Mouse (Mus musculus): ENCODE data around the gene Sar1b.
"Not testable (repeated sequence)": the region's sequence is repeated elsewhere in the genome, so short reads cannot be mapped to it uniquely, and the experiment has no call there.

Gene Sar1b

GRCm38 (mm10) chr11:51763213-51763907 is at the start of gene Sar1b, which contains the start of gene Sec24a:
Sar1b (plus strand) TSS chr11:51763687.
Sec24a (minus strand) TSS chr11:51763634.
- DNase-seq (ENCODE audit: low spot score in 2 of 2): peak; percentile 83 to 94

DNA sequence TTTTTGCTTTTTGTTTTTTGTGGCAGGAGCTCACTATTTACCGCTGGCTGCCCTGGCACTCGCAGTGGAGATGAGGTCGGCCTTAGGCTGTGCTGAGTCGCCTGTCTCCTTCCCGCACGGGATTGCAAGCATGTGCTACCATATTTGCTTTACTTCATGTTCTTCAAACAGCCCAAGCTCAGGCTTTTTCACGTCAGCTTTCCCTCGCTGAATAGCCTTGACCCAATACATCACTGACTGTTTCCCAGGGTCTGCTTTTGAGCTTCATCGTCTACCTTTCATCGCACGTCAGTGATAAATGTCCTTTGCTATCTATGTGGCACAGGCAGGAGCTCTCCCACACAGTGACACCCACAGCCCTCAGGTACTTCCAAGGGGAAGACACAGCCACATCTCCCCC is 42.4 kb upstream of the Sar1b start:
- no peak for DNase-seq (ENCODE audit: low spot score in 2 of 2)

- no peak for DNase-seq (ENCODE audit: low spot score in 2 of 2)
Measured at GRCm38 (mm10) chr11:51732883-51733282, 30.6 kb upstream of the Sar1b start.

DNA sequence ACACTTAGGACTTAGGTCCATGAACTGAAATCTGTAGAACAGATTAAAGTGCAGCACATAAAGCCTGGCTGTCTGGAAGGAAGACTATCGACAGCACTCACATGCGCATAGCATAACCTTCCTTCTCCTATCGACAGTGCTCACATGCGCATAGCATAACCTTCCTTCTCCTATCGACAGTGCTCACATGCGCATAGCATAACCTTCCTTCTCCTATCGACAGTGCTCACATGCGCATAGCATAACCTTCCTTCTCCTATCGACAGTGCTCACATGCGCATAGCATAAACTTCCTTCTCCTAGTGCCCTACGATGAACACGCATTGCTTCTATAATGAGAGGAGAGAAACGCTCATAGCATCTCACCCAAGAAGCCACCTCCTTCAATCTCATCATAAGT is 29.3 kb upstream of the Sar1b start:
- not testable (repeated sequence) for DNase-seq (ENCODE audit: low spot score in 2 of 2)

GRCm38 (mm10) chr11:51738651-51739403 is 24.7 kb upstream of the Sar1b start:
- no peak for DNase-seq (ENCODE audit: low spot score in 2 of 2)

GRCm38 (mm10) chr11:51740701-51741100 is 22.8 kb upstream of the Sar1b start:
- DNase-seq (ENCODE audit: low spot score in 2 of 2): no peak

DNA sequence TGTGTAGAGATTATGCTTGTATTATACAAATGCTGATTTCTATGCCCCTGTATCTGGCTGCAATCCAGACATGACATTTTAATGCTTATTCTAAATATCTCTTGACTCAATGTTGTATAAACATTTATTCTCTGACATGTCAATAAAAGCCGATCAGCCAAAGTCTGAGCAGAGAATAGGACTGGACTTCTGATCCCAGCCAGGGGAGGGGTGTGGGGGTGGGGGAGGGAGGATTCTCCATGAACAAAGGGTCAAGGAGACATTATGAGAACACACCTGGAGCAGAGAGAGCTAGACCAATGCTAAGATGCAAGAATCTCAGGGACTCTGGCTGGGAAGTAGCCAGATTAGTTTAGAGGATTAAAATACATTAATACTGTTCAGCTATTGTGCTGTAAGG is 17.4 kb upstream of the Sar1b start:
- DNase-seq (ENCODE audit: low spot score in 2 of 2): no peak

DNA sequence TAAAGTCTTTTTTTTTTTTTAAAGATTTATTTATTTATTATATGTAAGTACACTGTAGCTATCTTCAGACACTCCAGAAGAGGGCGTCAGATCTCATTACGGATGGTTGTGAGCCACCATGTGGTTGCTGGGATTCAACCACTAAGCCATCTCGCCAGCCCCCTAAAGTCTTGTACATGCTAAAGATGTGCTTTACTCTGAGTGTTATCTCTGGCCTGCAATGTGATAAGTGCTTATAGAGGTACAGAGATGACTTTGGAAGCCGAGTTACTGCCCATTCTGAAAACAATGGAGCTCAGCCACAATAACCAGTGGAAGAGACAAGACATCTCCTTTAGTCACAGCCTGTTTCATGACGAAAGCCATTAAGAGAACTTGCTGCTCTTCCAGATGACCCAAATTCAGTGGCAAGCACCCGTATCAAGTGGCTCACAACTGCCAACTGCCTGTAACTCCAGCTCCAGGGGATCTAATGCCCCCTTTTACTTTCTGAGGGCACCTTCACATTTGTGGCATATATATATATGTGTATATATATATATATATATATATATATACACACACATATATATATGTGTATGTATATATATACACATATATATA is 11.8 kb upstream of the Sar1b start:
- not testable (repeated sequence) for DNase-seq (ENCODE audit: low spot score in 2 of 2)

GRCm38 (mm10) chr11:51755621-51756311 is 7.7 kb upstream of the Sar1b start:
- DNase-seq (ENCODE audit: low spot score in 2 of 2): peak in 1 of 2 experiments; percentile 47

GRCm38 (mm10) chr11:51756352-51756771 is 7.1 kb upstream of the Sar1b start:
- DNase-seq (ENCODE audit: low spot score in 2 of 2): peak; percentile 89 to 95

DNA sequence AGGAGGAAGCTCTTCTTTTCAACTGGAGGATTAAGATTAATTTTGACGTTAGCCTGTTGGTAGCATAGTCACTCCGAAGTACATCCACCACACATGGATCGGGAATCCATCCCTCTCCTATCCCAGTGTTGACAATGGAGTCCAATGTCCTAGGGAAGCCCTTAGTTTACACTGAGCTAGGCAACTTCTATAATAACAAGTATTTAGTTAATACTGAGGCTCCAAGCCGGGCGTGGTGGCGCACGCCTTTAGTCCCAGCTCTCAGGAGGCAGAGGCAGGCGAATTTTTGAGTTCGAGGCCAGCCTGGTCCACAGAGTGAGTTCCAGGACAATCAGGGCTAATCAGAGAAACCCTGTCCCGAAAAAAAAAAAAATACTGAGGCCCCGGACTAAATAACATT is 6.5 kb upstream of the Sar1b start:
- no peak for DNase-seq (ENCODE audit: low spot score in 2 of 2)

- no peak for DNase-seq (ENCODE audit: low spot score in 2 of 2)
Measured at GRCm38 (mm10) chr11:51757625-51758024, 5.9 kb upstream of the Sar1b start.

GRCm38 (mm10) chr11:51758207-51758606 is 5.3 kb upstream of the Sar1b start:
- not testable (repeated sequence) for DNase-seq (ENCODE audit: low spot score in 2 of 2)

DNA sequence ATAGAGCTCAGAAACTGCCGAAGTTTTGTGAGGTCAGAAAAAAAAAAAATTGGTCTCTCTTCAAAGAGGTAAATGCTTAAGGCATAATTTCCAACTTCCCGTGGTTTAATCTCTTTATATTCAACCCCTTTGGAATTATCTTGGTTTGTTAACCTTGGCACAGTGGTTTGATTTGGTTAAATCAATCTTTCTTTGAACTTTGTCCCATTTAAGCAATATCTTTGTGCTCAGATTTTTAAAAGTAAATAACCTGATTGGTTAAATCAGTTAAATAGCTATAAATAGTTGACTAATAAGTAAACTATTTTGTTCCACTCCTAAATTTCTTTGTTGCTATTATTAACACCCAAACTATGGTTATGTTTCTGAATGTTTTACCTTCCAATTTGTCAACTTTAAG is 4.2 kb upstream of the Sar1b start:
- DNase-seq (ENCODE audit: low spot score in 2 of 2): no peak

- no peak for DNase-seq (ENCODE audit: low spot score in 2 of 2)
Measured at GRCm38 (mm10) chr11:51759941-51760657, 3.4 kb upstream of the Sar1b start.

- no peak for DNase-seq (ENCODE audit: low spot score in 2 of 2)
Measured at GRCm38 (mm10) chr11:51761241-51761640, 2.2 kb upstream of the Sar1b start.

DNA sequence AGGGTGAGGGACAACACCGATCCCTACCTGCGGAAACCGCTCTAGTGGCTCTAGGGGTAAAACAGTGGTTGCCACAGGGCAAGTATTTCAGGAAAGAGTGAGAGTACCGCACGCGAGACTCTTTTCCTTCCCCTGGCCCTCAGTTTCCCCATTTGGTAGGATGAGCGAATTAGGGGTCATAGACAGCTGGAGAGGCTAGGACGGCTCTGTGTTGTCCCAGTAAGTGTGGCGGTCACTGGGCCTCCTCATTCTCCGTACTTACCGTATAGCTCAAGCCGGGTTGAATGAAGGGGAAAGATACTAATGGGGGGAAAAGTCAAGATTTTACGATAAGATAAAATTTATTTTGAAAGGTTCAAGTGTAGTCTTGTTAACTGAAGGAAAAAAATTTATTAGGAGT is 468 bp downstream of the Sar1b start:
- no peak for DNase-seq (ENCODE audit: low spot score in 2 of 2)

GRCm38 (mm10) chr11:51764816-51765215 is 1.3 kb downstream of the Sar1b start:
- no peak for DNase-seq (ENCODE audit: low spot score in 2 of 2)

GRCm38 (mm10) chr11:51767579-51768220 is 4.2 kb downstream of the Sar1b start:
- no peak for DNase-seq (ENCODE audit: low spot score in 2 of 2)

GRCm38 (mm10) chr11:51768296-51768695 is 4.8 kb downstream of the Sar1b start:
- no peak for DNase-seq (ENCODE audit: low spot score in 2 of 2)

- DNase-seq (ENCODE audit: low spot score in 2 of 2): no peak
Measured at GRCm38 (mm10) chr11:51775507-51775906, 12.0 kb downstream of the Sar1b start.
